Mouse (Mus musculus): ENCODE measurements around the gene Pdlim7.

The Pdlim7 gene

GRCm38 (mm10) chr13:55522730-55523129 is 9.3 kb upstream of the Pdlim7 start:
- in situ Hi-C loops (cut with MseI, MboI), result loop anchor here in 1 of 2 experiments (5.0 kb wide), 1 partner anchor 45 kb away; no protein-coding TSS in a partner anchor

- in situ Hi-C loops (cut with MseI, MboI), result loop anchor here (5.0 kb wide), 1 partner anchor 42 kb away; no protein-coding TSS in a partner anchor
Observed at GRCm38 (mm10) chr13:55519606-55520005, 6.1 kb upstream of the Pdlim7 start.

GRCm38 (mm10) chr13:55516955-55517354 is 3.5 kb upstream of the Pdlim7 start:
- in situ Hi-C loops (cut with MseI, MboI), result loop anchor here in 1 of 2 experiments (5.0 kb wide), 1 partner anchor 40 kb away; no protein-coding TSS in a partner anchor

GRCm38 (mm10) chr13:55513828-55514227 is 352 bp upstream of the Pdlim7 start:
- in situ Hi-C loops (cut with MseI, MboI), result no loop called here

- in situ Hi-C loops (cut with MseI, MboI), result no loop called here
Observed at GRCm38 (mm10) chr13:55512379-55513031, 971 bp downstream of the Pdlim7 start.

- in situ Hi-C loops (cut with MseI, MboI), result no loop called here
Observed at GRCm38 (mm10) chr13:55511492-55511861, 2.0 kb downstream of the Pdlim7 start.

GRCm38 (mm10) chr13:55510668-55511491 is 2.6 kb downstream of the Pdlim7 start:
- in situ Hi-C loops (cut with MseI, MboI), result no loop called here

GRCm38 (mm10) chr13:55510332-55510667 is 3.2 kb downstream of the Pdlim7 start:
- in situ Hi-C loops (cut with MseI, MboI), result no loop called here

- in situ Hi-C loops (cut with MseI, MboI), result no loop called here
Observed at GRCm38 (mm10) chr13:55508531-55508930, 4.9 kb downstream of the Pdlim7 start.

- in situ Hi-C loops (cut with MseI, MboI), result no loop called here
Observed at GRCm38 (mm10) chr13:55507877-55508276, 5.6 kb downstream of the Pdlim7 start.

GRCm38 (mm10) chr13:55506697-55507096 is 6.8 kb downstream of the Pdlim7 start:
- in situ Hi-C loops (cut with MseI, MboI), result no loop called here

GRCm38 (mm10) chr13:55505810-55506209 is 7.7 kb downstream of the Pdlim7 start:
- in situ Hi-C loops (cut with MseI, MboI), result no loop called here

- in situ Hi-C loops (cut with MseI, MboI), result no loop called here
Observed at GRCm38 (mm10) chr13:55504390-55504789, 9.1 kb downstream of the Pdlim7 start.

GRCm38 (mm10) chr13:55502405-55502804 is 11.1 kb downstream of the Pdlim7 start:
- in situ Hi-C loops (cut with MseI, MboI), result no loop called here

GRCm38 (mm10) chr13:55500575-55500974 is 12.9 kb downstream of the Pdlim7 start:
- in situ Hi-C loops (cut with MseI, MboI), result no loop called here

- in situ Hi-C loops (cut with MseI, MboI), result no loop called here
Observed at GRCm38 (mm10) chr13:55498906-55499305, 14.6 kb downstream of the Pdlim7 start.

- in situ Hi-C loops (cut with MseI, MboI), result no loop called here
Observed at GRCm38 (mm10) chr13:55496661-55497060, 16.8 kb downstream of the Pdlim7 start.

GRCm38 (mm10) chr13:55495702-55496101 is 17.8 kb downstream of the Pdlim7 start:
- in situ Hi-C loops (cut with MseI, MboI), result no loop called here

- in situ Hi-C loops (cut with MseI, MboI), result no loop called here
Observed at GRCm38 (mm10) chr13:55494883-55495621, 18.4 kb downstream of the Pdlim7 start.

GRCm38 (mm10) chr13:55494257-55494656 is 19.2 kb downstream of the Pdlim7 start:
- in situ Hi-C loops (cut with MseI, MboI), result no loop called here

GRCm38 (mm10) chr13:55487578-55488498 is 25.6 kb downstream of the Pdlim7 start, which contains the start of gene Dbn1:
Gene Dbn1 (minus strand): TSS chr13:55488111.
- in situ Hi-C loops (cut with MseI, MboI), result no loop called here
